Mouse (Mus musculus) midbrain, postnatal 0 days (tissue): ENCODE data around the gene Gsg1l2. TPM values are rescaled to one million over a fixed set of nuclear protein-coding genes. Genes with fewer than 3 reads are reported as not detected.

Source experiments
- ATAC-seq: fragments of 200-750 bp; cut with Nextera tagmentation; 2 replicates; pipeline ENCODE4 v1.8.0; 2017; ENCODE audit warnings: moderate number of reproducible peaks, mild to moderate bottlenecking, moderate TSS enrichment, moderate library complexity; ENCODE audit not compliant: low FRiP score
- DNase-seq: peaks from one replicate; pipeline ENCODE4 v3.0.0-alpha.2; 2015; ENCODE audit warnings: low spot score
- H3K27ac ChIP-seq: fragments of 300-500 bp; sonication (generic); 2 replicates; pipeline ENCODE4 v1.5.1; 2014; ENCODE audit warnings: low read depth, mild to moderate bottlenecking, low read length, mixed read lengths
- H3K27me3 ChIP-seq: fragments of 300-500 bp; sonication (generic); 2 replicates; pipeline ENCODE4 v1.6.1; 2014; ENCODE audit warnings: low read length, control low read depth, mixed read lengths; ENCODE audit not compliant: insufficient read depth
- H3K36me3 ChIP-seq: fragments of 300-500 bp; sonication (generic); 2 replicates; pipeline ENCODE4 v1.6.1; 2014; ENCODE audit warnings: low read length, control low read depth, mixed read lengths; ENCODE audit not compliant: insufficient read depth
- H3K4me1 ChIP-seq: fragments of 300-500 bp; sonication (generic); 2 replicates; pipeline ENCODE4 v1.6.1; 2014; ENCODE audit warnings: mild to moderate bottlenecking, control low read depth, antibody characterized with exemption, low read length, mixed read lengths; ENCODE audit not compliant: insufficient read depth
- H3K4me2 ChIP-seq: fragments of 300-500 bp; sonication (generic); 2 replicates; pipeline ENCODE4 v1.6.1; 2014; ENCODE audit warnings: low read depth, mild to moderate bottlenecking, low read length, mixed read lengths; ENCODE audit not compliant: poor library complexity, severe bottlenecking
- H3K4me3 ChIP-seq: fragments of 300-500 bp; sonication (generic); 2 replicates; pipeline ENCODE4 v1.5.1; 2014; ENCODE audit warnings: low read depth, mild to moderate bottlenecking, low read length, moderate library complexity
- H3K9ac ChIP-seq: fragments of 300-500 bp; sonication (generic); replicated peaks from 2 replicates; pipeline ENCODE4 v1.6.1; 2014; ENCODE audit warnings: mild to moderate bottlenecking, low read length, moderate library complexity, mixed read lengths; ENCODE audit not compliant: poor library complexity, severe bottlenecking
- H3K9me3 ChIP-seq: fragments of 300-500 bp; sonication (generic); 2 replicates; pipeline ENCODE4 v1.6.1; 2016; ENCODE audit warnings: low read length, control low read depth
- CTCF ChIP-seq: IDR thresholded peaks from 2 replicates; pipeline ENCODE4 v1.5.1; 2016; ENCODE audit warnings: antibody characterized with exemption, mild to moderate bottlenecking
- WGBS: fragments of 180-500 bp; shearing (Covaris S2); extraction: QIAGEN DNeasy Blood & Tissue Kit; methylation state at CpG from one replicate; pipeline ENCODE4 v1.1.7; 2014; 5-methylcytosine and 5-hydroxymethylcytosine counted together
- polyA plus RNA-seq: library from polyadenylated mRNA; unstranded; fragments of >200 nt; fragmentation: Nextera tagmentation; extraction: Ambion mirVana; gene quantifications from 2 replicates; pipeline ENCODE4 v1.2.1, GENCODE M21; 2015
- total RNA-seq: library from RNA; depleted of rRNA; stranded (reverse); fragments of >200 nt; gene quantifications from 2 replicates; pipeline ENCODE4 v1.2.3, GENCODE M21; 2014; rRNA removed

Gsg1l2 gene
- total RNA-seq (not detected in 2 replicates), polyA plus RNA-seq (not detected in 2 replicates)

- no peak for TF ChIP-seq CTCF
Observed at GRCm38 (mm10) chr11:67774379-67774778, at the start of gene Gsg1l2. Gene Gsg1l2, plus strand, starts transcription at chr11:67774608.

DNA sequence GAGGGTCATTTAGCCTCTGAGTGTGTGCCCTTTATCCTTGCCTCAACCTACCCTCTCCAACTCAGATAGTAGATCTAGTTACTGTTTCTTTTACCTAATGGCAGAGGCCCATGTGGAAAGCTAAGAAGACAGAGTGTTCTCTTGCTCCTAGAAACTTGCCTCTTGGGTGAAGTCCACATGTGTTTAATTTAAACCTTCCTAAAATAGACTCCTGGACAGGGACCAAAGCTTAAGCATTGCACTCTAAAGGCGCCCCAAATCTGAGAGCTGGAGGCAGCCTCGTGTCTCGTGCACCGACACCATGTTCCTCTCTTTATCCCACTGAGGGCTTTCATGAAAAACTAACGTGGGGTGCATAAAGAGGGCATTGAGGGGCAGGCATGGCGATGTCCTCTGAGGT, 47.3 kb upstream of the Gsg1l2 start:
- WGBS = 84% methylated on average over 6 of the region's 6 CpGs
- DNase-seq = no peak
- Histone ChIP-seq H3K36me3 (no peaks in the 10 kb centered on the region), H3K27me3 (no peaks in the 10 kb centered on the region), H3K4me1 (no peaks in the 10 kb centered on the region), H3K9ac (no peak overlapping the region), H3K27ac (no peak overlapping the region), H3K4me2 (no peak overlapping the region), H3K4me3 (no peak overlapping the region), H3K9me3 (no peaks in the 10 kb centered on the region)
- no peak for ATAC-seq
- no peak for TF ChIP-seq CTCF

More at GRCm38 (mm10) chr11:67774379-67774778, at the start of gene Gsg1l2:
- H3K4me3 ChIP-seq = no peak within 1 kb of the TSS
- H3K9me3 ChIP-seq = no peaks in the 10 kb centered on the region
- no peak within 1 kb of the TSS for H3K9ac ChIP-seq
- H3K27me3 ChIP-seq = no peaks in the 10 kb centered on the region
- ATAC-seq (no peak), DNase-seq (peak; percentile 27)
- whole genome bisulfite sequencing = 85% methylated on average over 12 of the region's 12 CpGs
- no peaks in the 10 kb centered on the region for H3K4me1 ChIP-seq
- no peaks in the 10 kb centered on the region for H3K36me3 ChIP-seq
- H3K27ac ChIP-seq = no peak within 1 kb of the TSS
- H3K4me2 ChIP-seq = no peak within 1 kb of the TSS

GRCm38 (mm10) chr11:67728726-67729125, 45.7 kb upstream of the Gsg1l2 start:
- Histone ChIP-seq H3K27ac (no peak overlapping the region), H3K4me2 (no peak overlapping the region), H3K4me3 (no peak overlapping the region), H3K9me3 (no peaks in the 10 kb centered on the region), H3K9ac (no peak overlapping the region), H3K27me3 (no peaks in the 10 kb centered on the region), H3K36me3 (no peaks in the 10 kb centered on the region), H3K4me1 (no peaks in the 10 kb centered on the region)
- TF ChIP-seq CTCF = no peak
- DNase-seq (no peak), ATAC-seq (no peak)

DNA sequence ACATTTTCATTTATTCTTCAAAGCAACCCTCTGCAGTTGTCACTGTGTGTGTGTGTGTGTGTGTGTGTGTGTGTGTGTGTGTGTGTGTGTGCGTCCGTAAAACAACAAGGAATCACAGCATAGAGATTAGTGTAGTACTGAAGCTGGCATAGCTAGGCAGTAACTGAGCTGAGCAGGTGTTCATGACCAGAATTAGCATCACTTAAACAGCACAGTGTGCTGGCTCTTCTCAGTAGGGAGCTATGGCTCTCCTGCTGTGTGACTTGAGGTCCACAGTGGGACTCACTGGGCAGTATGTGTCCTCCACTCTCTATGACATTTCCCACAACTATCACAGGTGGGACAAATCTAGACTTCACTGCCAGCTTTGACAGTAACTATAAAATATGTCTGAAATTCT, 43.4 kb upstream of the Gsg1l2 start:
- ATAC-seq = no peak
- Histone ChIP-seq H3K4me3 (no peak overlapping the region), H3K27ac (no peak overlapping the region), H3K4me2 (no peak overlapping the region), H3K36me3 (no peaks in the 10 kb centered on the region), H3K4me1 (no peaks in the 10 kb centered on the region), H3K9ac (no peak overlapping the region), H3K9me3 (no peaks in the 10 kb centered on the region), H3K27me3 (no peaks in the 10 kb centered on the region)
- no peak for TF ChIP-seq CTCF
- 82% methylated on average over 2 of the region's 2 CpGs for WGBS
- DNase-seq = no peak

GRCm38 (mm10) chr11:67733726-67734125, 40.7 kb upstream of the Gsg1l2 start:
- no peak overlapping the region for H3K4me2 ChIP-seq
- WGBS = 92% methylated on average over 1 of the region's 1 CpGs
- H3K9me3 ChIP-seq = no peaks in the 10 kb centered on the region
- H3K27me3 ChIP-seq = no peaks in the 10 kb centered on the region
- no peak for TF ChIP-seq CTCF
- no peak overlapping the region for H3K9ac ChIP-seq
- no peaks in the 10 kb centered on the region for H3K4me1 ChIP-seq
- no peaks in the 10 kb centered on the region for H3K36me3 ChIP-seq
- DNase-seq (no peak), ATAC-seq (no peak)
- no peak overlapping the region for H3K27ac ChIP-seq
- no peak overlapping the region for H3K4me3 ChIP-seq

- TF ChIP-seq CTCF = no peak
- Histone ChIP-seq H3K4me1 (no peaks in the 10 kb centered on the region), H3K27ac (no peak overlapping the region), H3K4me2 (no peak overlapping the region), H3K4me3 (no peak overlapping the region), H3K36me3 (no peaks in the 10 kb centered on the region), H3K27me3 (no peaks in the 10 kb centered on the region), H3K9ac (no peak overlapping the region), H3K9me3 (no peaks in the 10 kb centered on the region)
- WGBS = 79% methylated on average over 3 of the region's 3 CpGs
- no peak for DNase-seq
- ATAC-seq = no peak
Observed at GRCm38 (mm10) chr11:67734597-67734996, 39.8 kb upstream of the Gsg1l2 start.
